Mouse (Mus musculus) hindbrain, embryonic 13.5 days (tissue): ENCODE measurements around the gene Tmem120b. TPM values are rescaled to one million over a fixed set of nuclear protein-coding genes. Genes with fewer than 3 reads are reported as not detected.

Source experiments
- ATAC-seq: fragments of 200-750 bp; cut with Nextera tagmentation; 2 replicates; pipeline ENCODE4 v1.8.0; 2017; ENCODE audit warnings: moderate TSS enrichment; ENCODE audit not compliant: low FRiP score
- H3K27ac ChIP-seq: fragments of 300-500 bp; sonication (generic); 2 replicates; pipeline ENCODE4 v1.5.1; 2015; ENCODE audit warnings: inconsistent platforms, mild to moderate bottlenecking, moderate library complexity
- H3K27me3 ChIP-seq: fragments of 300-500 bp; sonication (generic); 2 replicates; pipeline ENCODE4 v1.6.1; 2015; ENCODE audit warnings: mild to moderate bottlenecking, inconsistent platforms
- H3K36me3 ChIP-seq: fragments of 300-500 bp; sonication (generic); 2 replicates; pipeline ENCODE4 v1.6.1; 2015; ENCODE audit warnings: mild to moderate bottlenecking, inconsistent platforms
- H3K4me1 ChIP-seq: fragments of 300-500 bp; sonication (generic); replicated peaks from 2 replicates; pipeline ENCODE4 v1.6.1; 2015; ENCODE audit warnings: inconsistent platforms
- H3K4me2 ChIP-seq: fragments of 300-500 bp; sonication (generic); 2 replicates; pipeline ENCODE4 v1.6.1; 2015; ENCODE audit warnings: inconsistent platforms, mild to moderate bottlenecking, moderate library complexity
- H3K4me3 ChIP-seq: fragments of 300-500 bp; sonication (generic); 2 replicates; pipeline ENCODE4 v1.5.1; 2015; ENCODE audit warnings: mild to moderate bottlenecking, inconsistent platforms
- H3K9ac ChIP-seq: fragments of 300-500 bp; sonication (generic); 2 replicates; pipeline ENCODE4 v1.6.1; 2015; ENCODE audit warnings: mild to moderate bottlenecking, inconsistent platforms
- H3K9me3 ChIP-seq: fragments of 300-500 bp; sonication (generic); 2 replicates; pipeline ENCODE4 v1.6.1; 2016; ENCODE audit warnings: inconsistent platforms
- WGBS: fragments of 180-500 bp; shearing (Covaris S2); methylation state at CpG from one replicate; pipeline ENCODE4 v1.1.7; 2015; 5-methylcytosine and 5-hydroxymethylcytosine counted together
- polyA plus RNA-seq: library from polyadenylated mRNA; unstranded; fragments of >200 nt; fragmentation: Nextera tagmentation; extraction: Ambion mirVana; gene quantifications from 2 replicates; pipeline ENCODE4 v1.2.1, GENCODE M21; 2015

Gene Tmem120b
- polyA plus RNA-seq, result 18.0 and 18.6 TPM in 2 replicates

- Histone ChIP-seq H3K36me3 (no peaks in the 10 kb centered on the region), H3K4me2 (no peak within 1 kb of the TSS), H3K27ac (no peak within 1 kb of the TSS), H3K4me1 (no peaks in the 10 kb centered on the region), H3K27me3 (no peaks in the 10 kb centered on the region), H3K9ac (no peak within 1 kb of the TSS), H3K9me3 (0 out of 2 replicates have a peak, but pooled peaks cover 2% of the 10 kb centered on the region), H3K4me3 (no peak within 1 kb of the TSS)
- ATAC-seq, result no peak
- 89% methylated on average over 12 of the region's 12 CpGs for WGBS
These were observed at the start of gene Tmem120b for GRCm38 (mm10) chr5:123068115-123068514. Gene Tmem120b, plus strand, starts transcription at chr5:123068415.

- Histone ChIP-seq H3K9me3 (no peaks in the 10 kb centered on the region), H3K4me2 (peak overlapping the region; percentile 4; the same call in 1 of the 2 replicates), H3K36me3 (no peaks in the 10 kb centered on the region), H3K9ac (peak overlapping the region; percentile 53; the same call in 1 of the 2 replicates), H3K27ac (peak overlapping the region; percentile 84), H3K4me1 (peaks cover 49% of the 10 kb centered on the region), H3K27me3 (no peaks in the 10 kb centered on the region), H3K4me3 (no peak overlapping the region)
- WGBS, result 53% methylated on average over 10 of the region's 10 CpGs
- ATAC-seq, result no peak; the same call in 1 of the 2 replicates
These were observed 48.7 kb upstream of the Tmem120b start for GRCm38 (mm10) chr5:123019336-123020016.

GRCm38 (mm10) chr5:123020426-123020825 is 47.8 kb upstream of the Tmem120b start:
- no peaks in the 10 kb centered on the region for H3K36me3 ChIP-seq
- WGBS, result 91% methylated on average over 5 of the region's 5 CpGs
- no peak for ATAC-seq
- no peak overlapping the region for H3K4me2 ChIP-seq
- H3K27ac ChIP-seq, result peak overlapping the region; percentile 84; the same call in 1 of the 2 replicates
- peaks cover 46% of the 10 kb centered on the region for H3K4me1 ChIP-seq
- no peak overlapping the region for H3K4me3 ChIP-seq
- H3K9me3 ChIP-seq, result no peaks in the 10 kb centered on the region
- no peaks in the 10 kb centered on the region for H3K27me3 ChIP-seq
- no peak overlapping the region for H3K9ac ChIP-seq

GRCm38 (mm10) chr5:123021438-123021837 is 46.8 kb upstream of the Tmem120b start:
- no peaks in the 10 kb centered on the region for H3K9me3 ChIP-seq
- H3K4me2 ChIP-seq, result no peak overlapping the region
- ATAC-seq, result no peak
- no peaks in the 10 kb centered on the region for H3K27me3 ChIP-seq
- H3K9ac ChIP-seq, result no peak overlapping the region
- 92% methylated on average over 7 of the region's 7 CpGs for WGBS
- H3K4me1 ChIP-seq, result peaks cover 41% of the 10 kb centered on the region
- H3K4me3 ChIP-seq, result no peak overlapping the region
- no peaks in the 10 kb centered on the region for H3K36me3 ChIP-seq
- H3K27ac ChIP-seq, result no peak overlapping the region

GRCm38 (mm10) chr5:123023049-123023448 is 45.2 kb upstream of the Tmem120b start:
- Histone ChIP-seq H3K9ac (no peak overlapping the region), H3K36me3 (no peaks in the 10 kb centered on the region), H3K4me1 (peaks cover 28% of the 10 kb centered on the region), H3K27me3 (no peaks in the 10 kb centered on the region), H3K9me3 (no peaks in the 10 kb centered on the region), H3K4me2 (no peak overlapping the region), H3K4me3 (no peak overlapping the region), H3K27ac (no peak overlapping the region)
- ATAC-seq, result no peak
- WGBS, result 89% methylated on average over 6 of the region's 6 CpGs

GRCm38 (mm10) chr5:123024312-123024711 is 43.9 kb upstream of the Tmem120b start:
- Histone ChIP-seq H3K36me3 (peaks cover 4% of the 10 kb centered on the region), H3K4me3 (no peak overlapping the region), H3K27ac (no peak overlapping the region), H3K4me1 (peaks cover 17% of the 10 kb centered on the region), H3K4me2 (no peak overlapping the region), H3K27me3 (no peaks in the 10 kb centered on the region), H3K9ac (no peak overlapping the region), H3K9me3 (no peaks in the 10 kb centered on the region)
- ATAC-seq, result no peak
- 93% methylated on average over 6 of the region's 6 CpGs for WGBS

GRCm38 (mm10) chr5:123024965-123025573 is 43.1 kb upstream of the Tmem120b start:
- Histone ChIP-seq H3K36me3 (peaks cover 12% of the 10 kb centered on the region), H3K27ac (no peak overlapping the region)

GRCm38 (mm10) chr5:123026414-123026813 is 41.8 kb upstream of the Tmem120b start:
- Histone ChIP-seq H3K27ac (no peak overlapping the region), H3K9me3 (no peaks in the 10 kb centered on the region), H3K27me3 (no peaks in the 10 kb centered on the region), H3K4me3 (no peak overlapping the region), H3K36me3 (peaks cover 22% of the 10 kb centered on the region), H3K4me2 (no peak overlapping the region), H3K9ac (no peak overlapping the region), H3K4me1 (peaks cover 8% of the 10 kb centered on the region; the same call in 1 of the 2 replicates)
- ATAC-seq, result no peak
- whole genome bisulfite sequencing, result 76% methylated on average over 6 of the region's 6 CpGs

More at GRCm38 (mm10) chr5:123024965-123025573, 43.1 kb upstream of the Tmem120b start:
- no peaks in the 10 kb centered on the region for H3K27me3 ChIP-seq
- no peak overlapping the region for H3K9ac ChIP-seq
- no peak overlapping the region for H3K4me2 ChIP-seq
- no peak for ATAC-seq
- no peak overlapping the region for H3K4me3 ChIP-seq
- peaks cover 9% of the 10 kb centered on the region for H3K4me1 ChIP-seq
- no peaks in the 10 kb centered on the region for H3K9me3 ChIP-seq
- 83% methylated on average over 9 of the region's 9 CpGs for WGBS

GRCm38 (mm10) chr5:123027436-123027835 is 40.8 kb upstream of the Tmem120b start:
- Histone ChIP-seq H3K4me1 (peaks cover 8% of the 10 kb centered on the region; the same call in 1 of the 2 replicates), H3K27me3 (no peaks in the 10 kb centered on the region), H3K27ac (no peak overlapping the region), H3K4me3 (no peak overlapping the region), H3K9me3 (no peaks in the 10 kb centered on the region), H3K4me2 (no peak overlapping the region), H3K36me3 (peaks cover 27% of the 10 kb centered on the region), H3K9ac (no peak overlapping the region)
- ATAC-seq, result no peak
- 77% methylated on average over 6 of the region's 6 CpGs for WGBS

GRCm38 (mm10) chr5:123029729-123030128 is 38.5 kb upstream of the Tmem120b start:
- 87% methylated on average over 7 of the region's 7 CpGs for WGBS
- Histone ChIP-seq H3K36me3 (peaks cover 27% of the 10 kb centered on the region), H3K9ac (no peak overlapping the region), H3K27ac (no peak overlapping the region), H3K27me3 (no peaks in the 10 kb centered on the region), H3K4me1 (peaks cover 8% of the 10 kb centered on the region; the same call in 1 of the 2 replicates), H3K9me3 (no peaks in the 10 kb centered on the region), H3K4me2 (no peak overlapping the region), H3K4me3 (no peak overlapping the region)
- ATAC-seq, result no peak

- WGBS, result 92% methylated on average over 3 of the region's 3 CpGs
- Histone ChIP-seq H3K4me2 (no peak overlapping the region), H3K4me1 (peaks cover 4% of the 10 kb centered on the region; the same call in 1 of the 2 replicates), H3K9me3 (no peaks in the 10 kb centered on the region), H3K36me3 (peaks cover 27% of the 10 kb centered on the region), H3K27ac (no peak overlapping the region), H3K4me3 (no peak overlapping the region), H3K9ac (no peak overlapping the region), H3K27me3 (no peaks in the 10 kb centered on the region)
- no peak for ATAC-seq
These were observed 36.9 kb upstream of the Tmem120b start for GRCm38 (mm10) chr5:123031312-123031711.

- no peaks in the 10 kb centered on the region for H3K9me3 ChIP-seq
- WGBS, result 82% methylated on average over 7 of the region's 7 CpGs
- no peak overlapping the region for H3K9ac ChIP-seq
- no peaks in the 10 kb centered on the region for H3K4me1 ChIP-seq
- no peak overlapping the region for H3K27ac ChIP-seq
- H3K4me2 ChIP-seq, result no peak overlapping the region
- no peak for ATAC-seq
- H3K27me3 ChIP-seq, result no peaks in the 10 kb centered on the region
- peaks cover 27% of the 10 kb centered on the region for H3K36me3 ChIP-seq
- no peak overlapping the region for H3K4me3 ChIP-seq
These were observed 34.5 kb upstream of the Tmem120b start for GRCm38 (mm10) chr5:123033646-123034160.
